Mouse (Mus musculus) urinary bladder, adult 2 months (tissue): ENCODE results near the gene Rnf220. TPM values are rescaled to one million over a fixed set of nuclear protein-coding genes. Genes with fewer than 3 reads are reported as not detected.

Source experiments
- DNase-seq: peaks from one replicate; pipeline ENCODE4 v3.0.0; 2022; ENCODE audit warnings: low spot score
- polyA plus RNA-seq: library from polyadenylated mRNA; depleted of rRNA; stranded (reverse); fragments of >200 nt; gene quantifications from 2 replicates; pipeline ENCODE4 v1.2.3, GENCODE M21; 2012

The Rnf220 gene
- polyA plus RNA-seq, 1 experiment, result 66.2 TPM

DNA sequence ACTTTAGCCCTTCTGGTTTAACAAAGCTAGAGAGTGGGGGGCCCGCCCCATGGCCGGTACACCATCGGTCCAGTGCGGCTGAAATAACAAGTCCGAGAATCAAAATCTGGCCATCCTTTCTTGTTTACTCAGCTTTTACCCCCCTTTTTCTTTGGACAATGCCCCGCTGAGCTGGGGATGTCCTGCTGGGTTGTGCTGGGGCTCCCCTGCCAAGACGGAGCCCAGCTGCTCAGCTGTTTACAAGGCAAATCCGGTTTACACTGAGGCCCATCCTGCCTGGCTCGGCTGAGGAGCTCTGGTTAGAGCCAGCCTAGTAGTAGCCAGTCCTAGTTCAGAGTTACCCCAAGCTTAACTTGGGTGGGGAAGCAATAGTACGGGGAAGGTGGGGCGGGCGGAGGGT is 154.1 kb downstream of the Rnf220 start:
- no peak for DNase-seq

DNA sequence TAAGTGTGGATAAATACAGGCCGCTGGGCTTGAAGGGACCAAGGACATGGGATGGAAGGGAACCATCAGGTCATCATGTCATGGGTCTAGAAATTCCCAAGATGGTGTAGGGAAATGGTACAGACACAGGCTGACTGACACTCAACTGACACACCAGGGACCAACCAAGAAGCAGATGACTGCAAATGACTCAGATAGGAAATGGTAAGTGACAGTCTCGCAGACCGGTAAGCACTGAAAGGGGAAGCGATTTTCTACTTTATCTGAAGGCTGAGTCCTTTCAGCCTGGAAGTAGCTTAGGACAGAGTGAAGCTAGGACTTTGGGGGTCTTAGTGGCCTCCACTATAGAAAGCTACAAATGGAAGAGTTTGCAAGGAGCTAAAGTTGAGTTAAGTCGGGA is 155.6 kb downstream of the Rnf220 start:
- DNase-seq, result no peak

DNA sequence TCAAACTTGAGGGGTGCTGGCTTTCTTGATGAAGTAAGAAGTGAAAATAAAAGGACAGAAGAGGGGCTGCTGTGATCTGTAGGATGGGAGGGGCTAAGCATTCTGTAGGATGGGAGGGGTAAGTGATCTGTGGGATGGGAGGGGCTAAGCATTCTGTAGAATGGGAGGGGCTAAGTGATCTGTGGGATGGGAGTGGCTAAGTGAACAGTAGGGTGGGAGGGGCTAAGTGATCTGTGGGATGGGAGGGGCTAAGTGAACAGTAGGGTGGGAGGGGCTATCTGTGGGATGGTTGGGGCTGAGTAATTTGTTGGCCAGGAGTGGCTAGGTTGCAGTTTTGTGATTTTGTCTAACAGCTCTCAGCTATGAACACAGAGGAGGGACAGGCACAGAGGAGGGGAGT is 157.1 kb downstream of the Rnf220 start:
- no peak for DNase-seq

DNA sequence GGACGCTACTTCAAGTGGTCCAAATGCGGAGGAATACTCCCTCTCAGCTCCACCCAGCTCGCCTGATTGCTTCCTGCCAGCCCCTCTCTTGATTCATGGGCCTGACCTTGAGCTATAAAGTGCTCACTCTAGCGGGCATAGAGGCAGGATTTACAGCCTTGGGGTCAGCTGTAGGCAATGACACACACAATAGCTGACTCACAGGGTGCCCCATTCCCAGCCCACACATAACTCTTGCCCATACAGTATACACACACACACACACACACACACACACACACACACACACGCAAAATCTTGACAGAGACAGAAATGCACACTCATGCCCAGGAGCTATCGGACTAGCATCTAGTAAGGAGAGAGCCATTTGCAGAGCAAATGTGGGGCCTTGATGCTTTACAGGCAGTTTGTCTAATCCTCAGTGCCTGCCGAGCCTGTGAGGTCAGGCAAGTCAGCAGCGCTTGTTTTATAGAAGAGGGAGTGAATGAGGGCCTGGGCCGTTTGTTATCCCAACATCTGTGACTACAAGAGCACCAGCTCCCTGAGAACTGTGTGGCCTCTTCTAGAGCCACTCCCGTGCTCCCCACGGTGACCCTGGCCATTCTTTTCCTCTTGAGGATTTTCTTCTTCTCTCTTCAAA is 165.9 kb downstream of the Rnf220 start:
- no peak for DNase-seq

DNA sequence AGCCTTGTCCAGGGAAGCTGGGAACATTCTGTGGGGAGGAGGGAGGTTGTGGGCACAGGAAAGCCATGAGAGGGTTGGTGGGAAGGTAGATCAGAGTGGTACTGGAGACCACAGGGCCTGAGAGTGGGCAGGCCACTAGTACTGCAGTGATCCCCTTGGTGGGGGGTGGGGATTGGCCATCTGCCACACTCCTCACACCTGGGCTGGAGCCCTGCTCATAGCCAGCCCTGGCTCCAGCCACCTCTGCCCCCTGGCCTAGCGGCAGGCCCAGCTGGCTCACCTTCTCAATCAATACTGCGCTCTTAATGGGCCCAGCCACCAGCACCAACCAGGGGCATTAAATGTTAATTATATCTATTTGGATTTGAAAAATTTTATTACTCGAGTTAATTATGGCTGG is 166.7 kb downstream of the Rnf220 start:
- no peak for DNase-seq

DNA sequence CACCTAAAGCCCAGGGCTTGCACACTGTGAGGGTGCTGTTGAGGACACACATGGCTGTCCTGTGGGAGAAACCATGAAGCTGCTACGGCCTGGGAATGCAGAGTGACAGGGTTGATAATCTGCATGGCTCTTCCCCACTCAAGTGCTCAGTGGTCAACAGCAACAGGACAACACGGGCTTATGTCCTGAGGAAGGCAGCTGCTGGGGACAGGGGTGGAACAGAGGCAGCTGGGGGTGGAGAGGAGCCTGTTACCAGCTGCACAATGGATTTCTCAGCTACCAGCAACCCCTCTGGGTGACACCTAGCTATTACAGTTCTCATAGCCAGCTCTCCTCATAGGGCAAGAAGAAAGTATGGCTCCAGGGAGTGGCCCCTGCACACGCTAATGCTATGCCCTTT is 169.9 kb downstream of the Rnf220 start:
- no peak for DNase-seq

DNA sequence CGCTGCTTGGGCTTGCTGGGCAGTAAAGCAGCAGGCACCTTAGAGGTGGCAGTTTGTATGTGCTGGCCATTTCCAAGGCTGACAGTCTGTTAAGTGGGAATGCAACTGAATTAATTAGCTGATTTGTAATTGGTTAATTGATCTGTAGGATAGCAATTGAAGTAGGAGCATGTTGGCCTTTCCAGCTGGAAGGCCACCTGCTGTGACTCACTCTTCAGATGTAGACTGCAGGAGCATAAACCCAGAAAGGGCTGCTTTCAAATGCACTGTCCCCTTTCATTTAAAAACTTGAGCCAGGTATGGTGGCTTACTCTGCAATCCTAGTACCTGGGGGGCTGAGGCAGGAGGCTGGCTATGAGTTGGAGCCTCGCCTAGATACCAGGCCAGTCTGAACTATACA is 171.8 kb downstream of the Rnf220 start:
- no peak for DNase-seq

DNA sequence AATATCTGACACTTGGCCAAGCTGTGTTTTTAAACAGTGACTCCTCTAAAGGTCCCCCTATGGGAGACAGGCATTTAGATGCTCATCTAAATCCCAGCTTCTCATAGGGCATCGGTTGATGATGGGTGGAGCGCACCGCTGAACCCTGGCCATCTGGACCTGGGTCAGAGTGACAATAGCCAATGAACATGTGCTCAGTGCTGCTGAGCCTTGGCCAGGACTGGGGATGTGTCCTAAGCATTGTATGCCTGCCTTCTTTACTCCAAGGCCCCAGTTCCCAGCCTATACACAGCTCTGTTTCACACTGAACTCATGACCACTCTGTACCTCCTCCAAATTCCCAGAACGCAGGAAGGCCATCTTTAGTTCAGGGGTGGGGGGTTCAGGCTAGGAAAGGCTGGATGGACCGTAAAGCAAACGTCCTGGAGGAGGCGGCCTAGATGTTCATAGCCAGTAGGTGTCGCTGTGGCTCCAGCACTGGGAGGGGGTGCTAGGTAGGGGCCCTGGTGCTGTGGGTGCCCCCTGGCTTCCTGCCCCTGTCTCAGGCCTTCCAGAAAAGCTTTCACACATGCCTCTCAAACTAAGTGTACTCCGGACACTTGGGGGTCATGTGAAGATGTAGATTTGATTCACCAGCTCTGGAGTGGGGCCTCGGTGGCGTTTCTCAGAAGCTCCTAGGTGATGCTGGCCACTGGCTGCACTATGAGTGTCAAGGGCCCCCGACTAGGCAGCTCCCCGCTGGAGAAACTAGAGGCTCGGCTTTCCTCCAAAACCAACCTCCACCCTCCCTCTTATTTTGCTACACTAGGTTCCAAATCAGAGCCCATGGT is 173.1 kb downstream of the Rnf220 start:
- no peak for DNase-seq

DNA sequence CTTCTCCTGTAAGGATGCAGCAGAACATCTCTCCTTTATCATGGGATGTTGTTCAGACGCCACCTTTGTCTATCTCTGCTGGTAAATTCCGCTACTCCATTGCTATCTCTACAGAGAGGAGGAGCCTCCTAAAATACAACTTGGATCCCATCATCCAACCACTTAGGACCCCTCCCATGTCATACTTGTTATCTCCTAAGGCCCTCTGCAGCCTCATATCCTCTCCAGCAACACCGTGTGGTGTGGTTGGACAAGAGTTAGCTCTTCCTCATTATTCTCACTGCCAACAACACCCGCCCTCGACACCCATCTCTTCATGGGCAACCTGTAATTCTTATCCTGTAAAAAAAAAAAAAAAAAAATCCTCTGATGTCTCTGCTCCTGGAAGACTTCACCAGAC is 175.8 kb downstream of the Rnf220 start:
- no peak for DNase-seq

DNA sequence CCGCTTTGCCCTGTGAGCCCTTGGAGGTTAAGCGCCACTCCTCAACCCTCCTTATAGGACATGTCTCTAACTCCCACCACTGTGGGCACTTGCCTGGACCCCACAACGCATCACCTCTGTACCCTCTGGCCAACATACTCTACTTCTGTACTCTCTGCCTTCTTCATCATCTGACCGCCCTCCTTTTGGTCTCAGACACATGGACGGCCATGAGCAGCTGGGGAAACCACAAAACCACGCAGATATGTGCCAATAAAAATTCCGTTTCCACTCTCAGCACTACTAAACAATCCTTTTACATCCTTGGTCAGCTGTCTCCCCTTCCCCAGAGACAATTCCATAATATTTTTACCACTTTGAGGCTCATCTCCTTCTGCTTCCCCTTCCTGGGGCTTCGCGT is 178.3 kb downstream of the Rnf220 start:
- no peak for DNase-seq

DNA sequence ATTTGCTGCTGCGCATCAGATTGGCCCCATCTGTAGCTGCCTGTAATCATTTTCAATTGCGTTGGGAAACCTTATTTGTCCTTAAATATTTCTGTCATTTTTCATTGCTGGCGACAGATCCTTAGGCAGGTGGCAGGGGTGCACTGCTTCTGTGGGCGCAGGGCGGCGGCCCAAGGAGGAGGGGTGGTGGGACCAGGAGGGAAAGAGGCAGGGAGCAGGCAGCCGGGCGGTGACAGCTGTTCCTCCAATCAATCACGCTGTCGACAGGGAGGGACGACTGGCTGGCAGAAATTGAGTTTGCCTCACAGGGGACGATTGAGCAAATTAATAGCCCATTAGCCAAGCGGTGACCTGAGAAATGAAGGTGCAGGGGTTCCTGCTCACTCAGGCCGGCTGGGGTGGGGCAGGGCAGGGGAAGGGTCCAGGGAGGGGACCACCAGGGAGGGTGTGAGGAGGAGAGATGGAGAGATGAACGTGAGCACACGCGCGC is 179.1 kb downstream of the Rnf220 start:
- DNase-seq, result no peak

DNA sequence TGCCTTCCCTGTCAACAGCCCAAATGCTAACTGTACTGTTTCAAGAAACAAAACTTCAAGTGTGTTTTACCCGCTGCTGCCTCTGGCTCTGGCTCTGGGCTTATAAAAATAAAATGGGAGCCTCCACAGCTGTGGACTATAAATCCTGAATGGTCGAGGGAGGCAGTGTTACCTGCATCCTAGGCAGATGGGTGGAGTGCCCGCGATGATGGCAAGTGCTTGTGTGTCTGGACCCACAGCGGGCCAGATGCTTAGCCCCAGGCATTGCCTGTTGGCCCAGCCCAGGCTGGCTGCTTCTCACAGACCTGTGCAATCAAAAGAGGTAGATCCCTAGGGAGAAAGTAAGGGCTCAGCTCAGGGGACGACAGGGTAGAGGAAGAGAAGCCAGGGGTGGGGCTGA is 180.1 kb downstream of the Rnf220 start:
- DNase-seq, result no peak

DNA sequence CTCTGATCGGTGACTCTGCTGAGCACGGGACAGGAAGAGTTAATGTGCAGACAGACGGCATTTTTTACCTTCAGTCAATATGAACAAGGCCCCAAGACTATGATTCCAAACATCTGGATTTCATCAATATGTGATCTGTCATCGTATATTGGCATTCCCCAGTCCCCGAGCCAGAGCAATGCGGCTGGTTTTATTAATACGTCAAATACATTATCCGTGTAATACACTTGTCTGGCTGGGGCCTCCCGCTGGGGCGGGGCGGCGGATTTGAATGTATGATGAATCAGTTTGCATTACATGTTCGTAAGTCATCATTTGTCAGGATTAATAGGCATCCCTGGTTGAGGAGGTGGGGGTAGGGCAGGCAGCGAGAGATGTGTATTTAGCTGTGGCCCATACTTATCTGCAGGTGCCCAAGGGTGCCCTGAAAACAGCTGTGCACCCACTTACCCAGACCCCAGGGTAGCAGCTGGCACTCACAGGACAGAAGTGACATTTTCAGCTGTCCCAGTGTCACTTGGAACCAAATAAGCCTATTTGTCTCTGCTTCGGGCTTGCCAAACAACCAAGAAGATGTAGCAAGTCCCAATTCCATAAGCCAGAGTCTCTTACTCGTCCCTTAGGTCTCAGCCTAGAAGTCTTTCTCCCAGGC is 181.9 kb downstream of the Rnf220 start:
- DNase-seq, result no peak

DNA sequence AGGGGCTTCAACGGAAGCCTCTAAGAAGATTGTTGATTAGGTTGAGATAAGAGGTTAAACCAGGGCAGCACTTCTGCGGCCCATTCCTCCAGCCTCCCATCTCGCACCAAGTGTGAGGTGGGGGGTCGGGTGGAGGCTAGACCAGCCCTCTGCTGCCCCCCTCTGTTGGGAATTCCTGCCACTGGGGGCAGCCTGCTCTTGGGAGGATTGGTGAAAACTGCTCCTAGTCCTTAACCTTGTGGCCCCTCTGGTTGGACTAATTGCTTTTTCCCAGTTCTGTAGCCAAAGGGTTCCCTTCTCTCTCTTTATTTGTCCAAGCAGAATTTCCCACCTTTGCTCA is 183.8 kb downstream of the Rnf220 start:
- no peak for DNase-seq

DNA sequence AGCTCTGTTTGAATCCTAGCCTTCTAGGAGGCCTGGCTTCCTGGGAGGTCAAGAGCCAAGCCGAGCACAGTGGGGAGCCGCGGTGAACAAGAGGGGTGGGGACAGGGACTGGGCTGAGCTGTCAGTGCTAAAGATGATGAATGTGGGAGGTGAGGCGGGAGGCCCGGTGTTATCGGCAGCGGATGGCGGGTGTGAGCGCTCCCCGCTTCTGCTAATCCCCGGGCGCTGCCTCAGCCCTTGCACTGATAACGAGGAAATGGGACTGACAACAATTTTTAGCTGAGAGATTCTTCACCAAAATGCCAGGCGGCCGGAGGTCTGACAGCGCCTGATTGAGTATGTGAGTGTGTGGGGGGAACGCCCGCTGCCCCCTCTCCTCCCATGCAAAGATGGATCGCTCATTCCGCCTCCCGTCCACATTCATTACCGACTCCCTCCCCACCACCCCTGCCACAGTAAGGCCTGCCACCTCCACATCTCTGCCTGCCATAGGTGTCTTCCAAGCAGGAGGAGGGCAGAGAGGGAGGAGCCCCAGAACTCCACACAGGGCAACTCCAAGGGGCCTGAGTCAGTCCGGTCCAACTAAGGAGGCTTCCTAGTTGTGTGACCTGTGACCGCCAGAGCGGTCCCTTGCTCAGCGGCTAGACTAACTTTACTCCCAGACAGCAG is 184.3 kb downstream of the Rnf220 start:
- DNase-seq, result no peak

DNA sequence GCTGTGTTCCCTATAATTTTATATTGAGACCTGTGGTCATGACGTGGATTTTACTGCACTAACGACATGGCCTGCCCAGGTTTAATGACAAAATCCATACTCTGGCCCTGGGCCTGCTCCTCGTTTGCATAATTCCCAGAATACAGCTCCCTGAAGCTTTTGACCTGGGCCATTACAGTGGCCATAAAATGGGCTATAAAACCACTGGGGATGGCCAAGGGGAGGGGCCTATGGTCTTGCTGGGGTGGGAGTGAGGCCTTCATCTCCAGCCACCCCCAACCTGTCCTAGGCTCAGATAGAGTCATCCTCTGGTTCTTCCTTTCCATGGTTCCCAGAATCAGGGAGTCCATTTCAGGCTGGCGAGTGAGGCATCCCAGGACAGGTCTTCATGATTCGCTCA is 185.0 kb downstream of the Rnf220 start:
- no peak for DNase-seq

DNA sequence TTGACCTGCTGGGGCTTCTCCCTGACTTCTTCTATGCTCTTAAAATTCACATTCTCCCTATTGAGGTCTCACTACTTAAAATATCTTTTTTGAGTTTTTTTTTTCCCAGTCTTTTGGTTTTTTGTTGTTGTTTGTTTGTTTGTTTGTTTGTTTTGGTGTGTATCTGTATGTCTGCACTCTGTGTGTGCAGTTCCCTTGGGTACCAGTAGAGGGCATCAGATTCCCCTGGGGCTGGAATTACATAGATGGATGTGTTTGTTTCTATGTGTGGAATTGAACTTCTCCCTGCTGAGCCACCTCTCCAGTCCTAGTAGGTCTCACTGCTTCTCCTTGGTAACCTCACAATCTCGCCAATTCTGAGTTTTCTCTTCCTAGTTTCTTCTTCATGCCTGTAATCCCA is 187.4 kb downstream of the Rnf220 start:
- DNase-seq, result no peak

DNA sequence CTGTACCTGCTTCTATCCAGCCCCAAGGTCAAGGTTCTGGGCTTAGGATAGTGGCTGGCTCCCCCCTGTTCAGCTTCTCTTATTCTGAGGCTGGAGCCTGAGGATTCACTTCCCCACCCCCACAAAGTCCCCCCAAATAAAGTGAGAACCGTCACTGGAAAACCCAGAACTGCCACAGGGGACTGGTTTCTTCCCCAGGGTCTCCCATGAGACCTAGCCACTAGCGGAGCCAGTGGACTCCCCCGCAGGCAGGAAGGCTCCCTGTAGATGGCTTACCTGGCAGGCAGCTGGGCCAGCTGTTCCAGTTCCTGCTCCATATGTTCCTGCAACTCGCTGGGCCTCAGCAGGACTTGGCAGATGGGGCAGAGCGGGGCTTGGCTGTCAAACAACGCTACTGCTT is 189.6 kb downstream of the Rnf220 start:
- DNase-seq, result no peak

DNA sequence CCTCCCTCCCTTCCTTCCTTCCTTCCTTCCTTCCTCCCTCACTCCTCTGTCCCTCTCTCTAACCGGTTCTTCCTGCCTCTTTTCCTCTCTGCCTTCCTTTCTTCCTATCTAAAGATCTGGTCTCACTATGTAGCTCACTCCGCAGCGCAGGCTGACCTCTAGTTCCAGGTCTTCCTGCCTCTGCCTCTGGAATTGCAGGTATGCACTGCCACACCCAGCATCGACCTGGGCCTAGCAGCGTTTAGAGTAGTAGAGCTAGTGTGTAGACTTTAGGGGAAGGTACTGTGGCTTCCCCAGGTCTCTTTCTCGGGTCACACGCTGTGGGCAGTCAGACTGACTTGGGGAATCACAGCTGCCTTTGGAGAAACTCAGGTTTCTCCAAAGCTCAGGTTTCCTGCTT is 191.4 kb downstream of the Rnf220 start:
- no peak for DNase-seq

DNA sequence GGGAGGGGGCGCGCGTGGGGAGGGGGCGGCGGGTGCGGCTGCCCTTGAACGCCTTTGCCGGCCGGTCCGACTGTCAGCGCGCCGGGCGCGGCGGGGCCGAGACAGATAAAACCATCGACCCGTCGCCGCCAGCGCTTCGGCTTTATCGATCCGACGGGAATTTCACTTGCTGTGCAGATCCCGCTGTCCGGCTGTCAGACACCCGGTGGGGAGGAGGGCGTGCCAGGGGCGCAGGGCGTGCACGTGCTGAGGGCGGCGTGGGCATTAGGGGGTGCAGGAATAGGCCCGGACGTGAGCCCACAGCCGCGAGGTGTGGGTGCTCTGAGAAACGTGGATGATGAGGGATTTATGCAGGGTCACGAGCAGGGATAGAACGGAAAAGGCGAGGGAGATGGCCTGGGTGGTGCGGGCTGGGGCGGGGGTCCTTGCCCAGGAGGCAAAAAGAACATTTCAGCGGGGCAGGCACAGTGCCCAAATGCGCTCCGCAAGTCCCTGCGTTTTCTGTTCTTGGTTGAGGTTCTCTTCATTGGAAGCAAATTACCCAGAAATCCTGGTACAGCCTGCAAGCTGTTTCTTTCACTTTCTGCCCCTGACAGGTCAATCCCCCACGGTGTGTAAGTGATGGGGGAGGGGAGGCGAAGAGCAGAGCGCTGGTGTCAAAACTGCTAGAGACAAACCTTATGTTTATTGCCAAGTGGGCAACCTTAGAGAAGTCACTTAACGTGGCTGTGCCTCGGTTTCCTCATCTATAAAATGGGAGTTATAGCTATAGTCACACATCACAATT is 192.4 kb downstream of the Rnf220 start:
- DNase-seq, result no peak

DNA sequence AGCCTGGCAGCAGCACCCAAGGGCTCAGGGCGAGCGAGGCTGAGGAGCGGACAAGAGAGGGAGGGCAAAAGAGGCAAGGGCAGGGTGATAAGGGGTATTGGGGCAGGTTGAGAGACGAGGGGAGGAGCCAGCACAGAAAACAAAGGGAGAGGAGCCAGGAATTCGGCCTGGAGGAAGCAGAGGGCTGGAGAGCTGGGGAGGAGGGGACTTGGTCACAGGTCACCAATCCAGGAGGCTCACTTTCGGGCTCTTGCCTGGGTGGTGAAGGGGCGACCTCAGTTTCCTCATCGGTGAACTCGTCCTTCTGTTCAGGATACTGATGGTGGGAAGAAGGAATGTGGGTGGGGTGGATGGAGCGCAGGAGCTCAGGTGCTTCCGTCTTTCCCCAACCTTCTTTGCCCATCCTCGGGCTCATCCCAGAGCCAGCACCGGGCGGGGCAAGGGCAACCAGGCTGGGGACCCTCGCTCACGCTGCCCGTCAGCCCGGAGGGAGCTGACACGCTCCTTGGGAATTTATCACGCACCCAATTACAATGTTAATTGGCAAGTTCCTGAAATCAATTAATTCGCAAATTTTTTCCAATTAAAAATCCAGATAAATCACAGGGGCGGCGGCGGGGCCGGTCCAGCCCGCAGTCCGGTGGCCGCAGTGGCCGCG is 193.1 kb downstream of the Rnf220 start:
- no peak for DNase-seq
